Mouse (Mus musculus): ENCODE measurements at regions not wholly inside any gene's neighbourhood (a gene's known extent, or its start where the extent isn't known, plus 50 kb on each side); places are given as distances from the start of the nearest gene placed in this dataset.

GRCm38 (mm10) chr1:77074926-77075885 is 439.7 kb downstream of the Epha4 start:
- DNase-seq, result no peak

GRCm38 (mm10) chr1:77080767-77081166 is 434.1 kb downstream of the Epha4 start:
- DNase-seq, result no peak

GRCm38 (mm10) chr1:77081660-77082059 is 433.2 kb downstream of the Epha4 start:
- DNase-seq, result peak; percentile 46

DNA sequence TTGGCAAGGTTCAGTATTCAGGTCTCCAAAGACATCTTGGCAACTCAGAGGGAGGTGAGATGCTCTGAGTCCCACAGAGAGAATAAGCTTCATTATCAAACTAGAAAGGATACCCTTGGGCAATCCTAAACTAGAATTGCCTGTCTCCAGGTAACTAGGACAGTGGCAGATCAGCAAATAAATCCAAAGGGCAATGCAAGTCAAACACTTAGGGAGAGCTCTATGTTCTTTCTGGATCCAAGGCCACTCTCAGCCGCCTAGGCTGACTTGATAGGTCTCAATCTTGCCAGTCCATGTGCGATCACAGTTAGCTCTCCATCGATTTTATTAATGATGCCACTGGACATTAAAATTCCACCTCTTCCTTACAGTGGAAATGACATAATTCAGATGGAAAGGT is 432.5 kb downstream of the Epha4 start:
- no peak for DNase-seq

GRCm38 (mm10) chr1:77093551-77093950 is 421.3 kb downstream of the Epha4 start:
- no peak for DNase-seq

DNA sequence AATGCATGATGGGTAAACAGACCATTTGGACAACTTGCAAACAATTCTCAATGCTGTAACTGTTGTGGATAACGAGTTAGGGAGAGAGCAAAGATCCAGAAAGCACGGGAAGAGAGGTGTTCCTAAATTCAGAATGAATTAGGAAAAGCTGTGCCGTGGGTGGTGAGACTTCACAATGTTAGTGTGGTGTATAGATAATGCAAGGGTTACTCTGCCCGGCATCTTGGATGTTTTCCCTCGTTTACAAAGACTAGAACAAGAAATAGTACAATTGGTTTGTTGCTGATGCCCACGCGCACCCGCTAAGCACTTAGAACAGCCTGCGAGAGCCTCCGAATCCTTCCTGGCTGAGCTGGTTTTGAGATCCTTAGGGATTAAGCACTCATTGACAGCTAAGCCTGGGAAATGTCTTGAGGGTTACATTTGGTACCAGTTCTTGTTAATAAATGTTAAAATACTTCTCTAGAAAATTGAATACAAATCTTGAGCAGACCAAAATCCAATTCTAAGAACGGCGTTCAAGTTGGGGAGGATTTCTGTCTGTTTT is 413.1 kb downstream of the Epha4 start:
- DNase-seq, result no peak

- peak; percentile 56 for DNase-seq
These were observed 412.3 kb downstream of the Epha4 start for GRCm38 (mm10) chr1:77102421-77103133.

GRCm38 (mm10) chr1:77109861-77110785 is 404.8 kb downstream of the Epha4 start:
- DNase-seq, result peak; percentile 22

- no peak for DNase-seq
These were observed 386.5 kb downstream of the Epha4 start for GRCm38 (mm10) chr1:77128411-77128810.

DNA sequence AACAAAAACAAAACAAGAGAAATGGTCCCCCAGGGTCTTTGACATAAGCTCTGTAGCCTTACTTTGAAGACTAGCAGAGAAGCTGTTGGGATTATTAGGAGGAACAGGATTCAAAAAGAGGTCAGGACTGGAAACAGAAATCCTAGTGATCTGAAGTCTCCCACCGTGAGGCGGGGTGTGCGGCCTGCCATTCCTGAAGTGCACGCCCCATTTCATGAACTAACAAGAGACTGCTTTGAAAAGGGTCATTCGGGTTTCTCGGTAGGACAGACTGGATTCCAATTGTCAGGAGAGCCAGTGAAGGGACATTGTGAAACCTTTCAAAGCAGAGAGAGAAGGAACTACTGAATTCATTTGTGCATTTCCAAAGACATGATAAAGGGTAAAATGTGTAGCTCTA is 377.2 kb downstream of the Epha4 start:
- no peak for DNase-seq

DNA sequence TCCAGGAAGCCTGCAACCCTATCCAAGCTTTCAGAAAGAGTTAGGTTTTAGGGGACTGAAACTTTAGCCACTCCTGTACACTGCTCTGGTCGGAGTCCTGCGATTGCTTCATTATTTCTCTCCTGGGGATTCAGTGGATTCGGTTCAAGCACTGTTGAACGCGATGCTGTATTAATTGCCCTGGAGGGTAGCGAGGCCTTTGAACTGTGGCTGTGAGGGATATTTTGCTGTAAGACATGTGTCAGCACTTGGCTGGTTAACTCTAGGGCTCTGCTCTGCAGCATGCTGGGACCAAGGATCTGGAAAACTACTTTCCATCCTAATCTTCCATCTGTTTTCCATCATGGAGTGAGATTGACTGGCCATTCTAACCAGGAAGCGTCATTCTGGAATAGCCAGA is 374.0 kb downstream of the Epha4 start:
- DNase-seq, result no peak

- no peak for DNase-seq
These were observed 366.8 kb downstream of the Epha4 start for GRCm38 (mm10) chr1:77148052-77148451.

DNA sequence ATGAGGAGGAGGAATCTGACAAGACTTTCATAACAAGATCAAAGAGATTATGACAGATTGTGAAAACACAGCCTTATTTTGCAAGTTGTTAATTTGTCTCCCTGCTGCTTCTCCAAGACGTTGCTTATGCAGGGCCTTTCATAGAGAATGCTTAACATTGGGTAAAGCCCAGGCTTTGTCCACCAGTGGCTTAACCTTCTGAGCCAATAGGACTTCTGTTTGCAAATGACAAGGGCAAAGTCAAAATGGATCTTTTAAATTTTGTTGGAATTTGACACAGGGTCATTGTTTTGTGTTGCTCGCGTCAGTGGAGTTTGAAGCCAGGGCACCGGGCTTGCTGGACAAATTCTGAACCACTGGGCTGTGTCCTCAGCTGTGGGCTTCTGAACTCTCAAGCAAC is 346.6 kb downstream of the Epha4 start:
- DNase-seq, result no peak

- DNase-seq, result no peak
These were observed 342.4 kb downstream of the Epha4 start for GRCm38 (mm10) chr1:77172463-77172862.

DNA sequence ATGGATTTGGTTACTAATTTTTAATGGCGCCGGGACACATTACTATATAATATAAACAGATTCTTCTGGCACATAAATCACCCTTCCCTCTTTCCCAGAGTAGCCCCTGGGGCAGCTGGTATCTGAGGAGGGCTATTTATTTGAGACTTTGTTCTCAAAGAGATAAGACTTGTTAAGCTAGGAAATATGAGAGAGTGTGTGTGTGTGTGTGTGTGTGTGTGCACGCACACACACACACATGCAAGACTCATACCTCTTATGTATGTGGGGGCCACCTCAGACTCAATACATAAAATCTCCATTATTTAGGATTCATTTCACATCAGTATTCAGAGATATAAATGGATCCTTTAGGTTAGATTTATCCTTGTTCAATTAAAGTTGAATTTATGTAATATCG is 340.1 kb downstream of the Epha4 start:
- DNase-seq, result no peak

DNA sequence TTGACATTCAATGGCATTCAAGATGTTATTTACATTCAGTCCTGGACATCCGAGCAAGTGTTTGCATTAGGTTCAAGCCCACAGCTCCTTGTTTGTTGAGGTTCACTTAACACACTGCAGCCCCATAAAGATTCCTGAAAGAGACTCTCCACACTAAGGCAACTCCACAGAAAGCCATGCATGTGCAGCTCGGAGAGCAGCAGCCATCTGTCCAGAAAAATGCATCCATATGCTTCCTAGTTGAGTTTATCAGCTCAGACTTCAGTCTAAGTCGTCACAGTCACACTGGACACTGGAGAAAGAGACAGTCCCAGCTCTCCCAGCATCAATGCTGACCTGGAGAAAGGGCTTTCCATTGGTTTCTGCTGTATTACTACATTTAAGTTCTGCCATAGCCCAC is 339.7 kb downstream of the Epha4 start:
- no peak for DNase-seq

DNA sequence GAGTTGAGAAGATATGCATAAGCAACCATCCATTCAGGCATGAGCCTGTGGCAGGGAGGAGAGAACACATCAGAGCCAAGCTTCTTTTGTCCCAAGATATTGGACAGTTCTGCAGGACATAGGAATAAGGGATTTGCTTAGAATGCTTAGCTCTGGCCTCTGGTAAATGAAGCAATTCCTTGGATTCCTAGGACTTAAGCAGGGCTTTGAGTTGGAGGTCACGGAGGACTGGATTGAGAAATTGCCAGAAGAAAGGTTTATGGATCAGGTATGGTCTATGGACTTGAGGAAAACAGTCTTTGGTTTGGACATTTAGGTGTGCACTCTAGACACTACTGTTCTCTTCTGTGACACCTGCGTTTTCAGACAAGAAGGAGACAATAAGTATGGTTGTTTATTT is 338.4 kb downstream of the Epha4 start:
- DNase-seq, result no peak

DNA sequence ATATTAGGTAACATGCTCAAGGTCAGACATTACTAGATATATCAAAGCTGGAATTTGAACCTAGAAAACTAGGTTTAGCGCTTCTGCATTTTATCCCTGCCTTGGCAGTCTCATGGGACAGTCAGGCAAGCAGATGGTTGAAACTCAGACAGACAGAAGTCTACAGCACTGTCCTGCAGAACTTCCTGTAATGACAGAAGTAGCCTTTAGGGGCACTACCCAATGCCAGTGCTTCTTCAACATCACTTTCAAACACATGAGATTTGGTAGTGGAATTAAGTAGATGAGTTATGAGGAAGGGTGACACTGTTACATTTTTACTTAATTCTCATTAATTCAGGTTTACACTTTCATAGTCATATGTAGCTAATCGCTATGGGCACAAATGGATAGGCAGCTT is 330.9 kb downstream of the Epha4 start:
- DNase-seq, result no peak

GRCm38 (mm10) chr1:77190141-77190540 is 324.7 kb downstream of the Epha4 start:
- DNase-seq, result no peak

DNA sequence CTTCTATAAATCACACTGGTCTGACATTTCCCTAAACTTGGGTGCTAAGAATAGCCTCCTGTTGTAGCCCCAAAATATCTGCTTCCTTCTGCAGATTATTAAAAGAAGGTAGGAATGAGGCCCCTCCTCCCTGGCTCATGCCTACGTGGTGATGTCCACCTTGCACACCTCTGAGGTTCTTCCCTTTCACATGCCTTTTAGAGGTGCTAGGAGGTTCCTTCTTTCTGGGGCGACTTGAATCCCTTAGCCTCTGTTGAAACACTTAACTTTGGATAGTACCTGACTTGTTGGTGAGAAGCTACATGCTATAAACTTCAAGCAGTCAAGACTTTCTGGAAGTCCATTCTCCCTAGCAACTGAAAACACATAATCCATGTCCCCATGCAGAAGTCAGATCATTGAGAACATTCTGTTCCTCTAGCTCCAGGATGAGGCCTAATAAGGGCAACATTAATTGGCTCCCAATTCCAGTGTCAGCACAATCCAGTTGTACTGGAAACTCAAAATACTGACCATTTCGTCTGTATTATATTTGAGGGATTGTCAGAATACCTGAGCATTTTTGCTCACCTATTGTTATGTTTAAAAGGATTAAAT is 313.5 kb downstream of the Epha4 start:
- no peak for DNase-seq

DNA sequence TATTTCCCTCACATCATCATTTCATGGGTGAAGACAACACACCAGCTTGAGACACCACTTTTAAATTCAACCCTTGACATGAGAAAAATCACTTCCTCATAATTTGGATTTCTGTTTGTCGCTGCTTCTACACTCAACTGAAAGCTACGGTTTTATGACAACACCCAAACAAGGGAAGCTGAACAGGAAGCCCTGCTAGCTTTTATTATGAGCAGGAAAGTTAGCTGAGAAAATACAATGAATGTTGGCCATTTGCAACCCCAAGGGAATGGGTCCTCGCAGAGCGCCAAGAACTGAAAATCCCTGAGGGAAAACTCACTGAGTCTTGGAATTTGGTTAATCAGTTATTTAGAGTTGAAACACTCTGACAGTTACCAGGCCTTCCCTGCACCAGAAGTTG is 311.9 kb downstream of the Epha4 start:
- peak; percentile 39 for DNase-seq

DNA sequence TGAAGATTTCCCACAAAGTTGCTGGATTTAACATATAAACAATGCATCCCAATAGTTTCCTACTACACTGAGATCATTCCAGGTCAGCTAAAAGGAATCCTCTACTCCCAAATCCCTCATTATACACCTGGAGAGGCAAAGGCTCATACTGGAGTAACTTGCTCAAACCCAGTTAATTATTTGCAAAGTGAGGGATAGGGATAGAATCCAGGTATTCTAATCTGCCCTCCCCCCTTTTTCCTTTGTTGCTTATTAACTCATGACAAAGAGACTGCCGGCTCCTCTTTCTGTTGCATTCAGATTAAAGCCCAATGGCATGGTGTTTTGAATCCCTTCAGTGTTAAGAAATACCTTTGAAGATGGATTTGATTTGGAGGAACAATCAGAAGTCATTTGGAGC is 308.4 kb downstream of the Epha4 start:
- DNase-seq, result no peak

Data from kidney, postnatal 10 days (tissue).